Mouse (Mus musculus): ENCODE measurements around the gene Scml4. TPM values are rescaled to one million over a fixed set of nuclear protein-coding genes. Genes with fewer than 3 reads are reported as not detected.

Gene Scml4
- polyA plus RNA-seq, 1 experiment from 2014 or later, result 4.9 TPM

DNA sequence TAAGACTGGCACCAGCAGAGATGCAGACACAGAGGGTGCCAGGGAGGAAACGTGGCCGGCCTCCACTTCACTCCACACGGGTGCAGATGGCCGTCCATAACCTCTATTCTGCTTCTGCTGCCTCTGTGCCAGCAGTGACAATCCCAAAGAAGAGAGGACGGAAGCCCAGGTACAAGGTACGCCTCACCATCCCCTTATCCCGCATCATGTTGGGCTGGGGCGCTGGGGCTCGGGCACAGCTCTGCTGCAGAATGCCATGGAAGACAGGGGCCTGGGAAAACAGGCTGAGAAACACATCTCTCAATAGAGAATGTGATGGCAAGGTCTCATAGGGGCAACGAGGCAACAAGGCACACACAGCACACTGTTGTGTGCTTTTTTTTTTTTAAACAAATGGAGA is 51.9 kb downstream of the Scml4 start:
- Histone ChIP-seq H3K4me1 (replicated peaks) (no peaks in the 10 kb centered on the region), H3K4me3 (no peak overlapping the region), H3K9ac (no peak overlapping the region), H3K4me2 (no peak overlapping the region), H3K27ac (replicated peaks) (no peak overlapping the region), H3K27me3 (no peaks in the 10 kb centered on the region), H3K36me3 (no peaks in the 10 kb centered on the region), H3K9me3 (no peaks in the 10 kb centered on the region)
- no peak for ATAC-seq (ENCODE audit: low read depth)
- WGBS, result 89% methylated on average over 10 of the region's 10 CpGs

DNA sequence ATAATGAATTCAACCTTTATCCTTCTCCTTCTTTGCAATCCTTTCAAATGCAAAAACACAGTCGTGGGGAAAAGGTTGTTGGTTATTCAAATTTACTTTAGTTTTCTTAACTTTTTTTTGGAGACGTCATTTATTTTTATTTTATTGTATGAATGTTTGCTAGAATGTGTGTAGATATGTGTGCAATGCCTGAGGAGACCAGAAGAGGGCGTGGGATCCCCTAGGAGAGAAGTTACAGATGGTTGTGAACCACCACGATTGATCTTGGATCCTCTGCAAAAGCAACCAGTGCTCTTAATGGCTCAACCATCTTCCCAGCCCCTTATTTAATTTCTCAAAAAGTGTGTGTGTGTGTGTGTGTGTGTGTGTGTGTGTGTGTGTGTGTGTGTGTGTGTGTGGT is 53.0 kb downstream of the Scml4 start:
- Histone ChIP-seq H3K9me3 (no peaks in the 10 kb centered on the region), H3K4me2 (no peak overlapping the region), H3K4me3 (no peak overlapping the region), H3K4me1 (replicated peaks) (no peaks in the 10 kb centered on the region), H3K36me3 (no peaks in the 10 kb centered on the region), H3K9ac (no peak overlapping the region), H3K27me3 (no peaks in the 10 kb centered on the region), H3K27ac (replicated peaks) (no peak overlapping the region)
- no peak for ATAC-seq (ENCODE audit: low read depth)
- 44% methylated on average over 4 of the region's 4 CpGs for WGBS

DNA sequence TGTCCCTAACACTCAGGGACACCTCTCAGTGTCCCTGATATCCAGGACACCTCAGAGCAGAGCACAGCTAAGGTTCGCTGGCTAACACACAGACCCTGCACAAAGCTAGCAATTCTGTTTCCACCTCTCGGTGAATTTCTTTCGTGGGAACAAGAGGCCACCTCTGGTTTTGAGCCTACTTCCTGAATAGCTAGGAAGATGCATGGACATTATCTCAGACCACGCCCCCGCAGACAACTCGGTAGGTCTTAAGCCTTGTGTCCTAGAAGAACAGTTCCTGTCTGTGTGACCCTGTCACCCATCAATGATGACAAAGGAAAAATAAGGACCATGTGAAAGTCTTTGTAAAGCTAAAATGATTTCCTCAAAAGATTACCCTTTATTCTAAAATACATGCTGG is 54.0 kb downstream of the Scml4 start:
- H3K27me3 ChIP-seq, result no peaks in the 10 kb centered on the region
- no peak overlapping the region for H3K9ac ChIP-seq
- ATAC-seq (ENCODE audit: low read depth), result no peak
- H3K36me3 ChIP-seq, result no peaks in the 10 kb centered on the region
- no peak overlapping the region for H3K4me2 ChIP-seq
- H3K9me3 ChIP-seq, result no peaks in the 10 kb centered on the region
- WGBS, result 53% methylated on average over 6 of the region's 6 CpGs
- no peaks in the 10 kb centered on the region for H3K4me1 ChIP-seq (replicated peaks)
- H3K4me3 ChIP-seq, result no peak overlapping the region
- no peak overlapping the region for H3K27ac ChIP-seq (replicated peaks)

DNA sequence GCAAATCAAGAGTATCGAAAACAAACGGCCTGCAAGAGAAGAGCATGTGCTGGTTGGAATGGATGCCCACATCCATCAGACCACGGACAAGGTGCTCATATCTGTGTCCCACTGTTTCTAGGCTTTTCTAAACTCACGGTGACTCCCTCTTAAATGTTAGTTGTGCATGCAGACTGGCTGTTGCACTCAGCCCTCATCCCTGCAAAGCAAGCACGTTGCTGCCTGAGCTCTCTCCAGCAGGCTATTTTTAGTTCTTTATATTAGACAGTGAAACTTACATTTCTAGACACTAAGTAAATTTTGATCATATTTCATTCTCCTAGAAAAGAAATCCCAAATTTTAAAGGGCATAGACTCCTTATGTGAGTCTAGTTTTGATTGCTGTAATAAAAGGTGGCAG is 57.2 kb downstream of the Scml4 start:
- H3K4me2 ChIP-seq, result no peak overlapping the region
- H3K9ac ChIP-seq, result no peak overlapping the region
- H3K9me3 ChIP-seq, result peaks cover 1% of the 10 kb centered on the region; the same call in 1 of the 2 replicates
- H3K36me3 ChIP-seq, result no peaks in the 10 kb centered on the region
- no peak for ATAC-seq (ENCODE audit: low read depth)
- no peaks in the 10 kb centered on the region for H3K27me3 ChIP-seq
- WGBS, result 82% methylated on average over 5 of the region's 5 CpGs
- no peaks in the 10 kb centered on the region for H3K4me1 ChIP-seq (replicated peaks)
- no peak overlapping the region for H3K4me3 ChIP-seq
- H3K27ac ChIP-seq (replicated peaks), result no peak overlapping the region

DNA sequence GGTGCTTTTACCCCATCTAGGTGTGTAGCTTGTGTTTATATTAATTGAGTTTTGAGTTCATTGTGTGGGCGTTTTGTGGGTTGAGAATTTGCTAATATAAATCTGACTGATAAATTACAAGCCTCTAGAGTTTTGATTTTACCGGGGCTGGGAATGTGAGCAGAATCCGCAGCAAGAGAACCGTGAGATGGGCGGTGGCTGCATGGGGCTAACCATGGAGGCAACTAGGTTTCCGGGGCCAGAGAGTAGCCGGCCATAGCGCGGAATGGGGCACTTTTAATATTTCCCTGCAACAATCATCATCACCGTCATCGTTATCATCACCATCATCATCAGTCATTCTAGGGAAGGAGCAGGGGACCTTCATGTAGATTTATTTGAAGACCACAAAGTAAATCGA is 59.6 kb downstream of the Scml4 start:
- ATAC-seq (ENCODE audit: low read depth), result no peak
- Histone ChIP-seq H3K4me3 (no peak overlapping the region), H3K27ac (replicated peaks) (no peak overlapping the region), H3K4me1 (replicated peaks) (no peaks in the 10 kb centered on the region), H3K9me3 (peaks cover 6% of the 10 kb centered on the region; the same call in 1 of the 2 replicates), H3K4me2 (no peak overlapping the region), H3K27me3 (no peaks in the 10 kb centered on the region), H3K9ac (no peak overlapping the region), H3K36me3 (no peaks in the 10 kb centered on the region)
- WGBS, result 93% methylated on average over 12 of the region's 12 CpGs

DNA sequence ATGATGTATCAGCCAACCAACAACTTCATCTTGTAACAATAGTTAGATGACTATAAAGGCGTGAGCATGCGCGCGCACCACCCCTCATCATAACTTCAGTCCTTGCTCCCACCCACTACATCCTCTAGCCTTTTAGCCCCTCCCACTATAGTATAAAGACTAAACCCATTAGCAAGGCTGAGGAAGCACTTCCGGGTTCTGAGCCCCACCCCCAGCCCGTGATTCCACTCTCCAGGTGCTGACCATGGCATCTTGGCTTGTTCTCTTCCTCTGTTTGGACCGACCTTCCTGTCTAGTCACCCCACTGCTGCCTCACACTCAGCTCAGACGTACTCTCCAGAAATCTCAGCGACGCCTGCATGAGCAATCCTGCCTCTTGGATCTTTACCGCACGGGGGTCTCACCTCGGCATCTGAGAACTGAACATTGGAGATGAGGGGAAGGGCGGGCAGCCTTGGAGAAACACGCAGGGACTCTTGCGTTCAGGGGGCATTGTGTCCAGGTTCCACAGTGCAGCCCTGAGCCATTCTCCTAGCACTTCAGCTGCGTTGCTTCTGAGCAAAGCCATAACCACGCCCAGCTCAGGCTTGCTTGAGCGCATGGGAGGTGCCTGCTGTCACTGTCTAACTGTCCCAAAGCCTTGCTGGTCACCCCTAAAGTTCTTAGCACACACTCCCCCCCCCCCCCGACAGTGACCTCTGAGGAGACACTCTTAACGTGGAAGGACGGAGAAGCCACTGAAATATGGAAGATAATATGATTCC is 65.1 kb downstream of the Scml4 start:
- no peaks in the 10 kb centered on the region for H3K36me3 ChIP-seq
- H3K9me3 ChIP-seq, result peaks cover 6% of the 10 kb centered on the region; the same call in 1 of the 2 replicates
- H3K27ac ChIP-seq (replicated peaks), result no peak overlapping the region
- H3K9ac ChIP-seq, result no peak overlapping the region
- no peak overlapping the region for H3K4me3 ChIP-seq
- no peaks in the 10 kb centered on the region for H3K4me1 ChIP-seq (replicated peaks)
- no peak for ATAC-seq (ENCODE audit: low read depth)
- H3K4me2 ChIP-seq, result 0 out of 2 replicates have a peak overlapping the region, but pooled peaks have one; percentile 20
- 78% methylated on average over 22 of the region's 22 CpGs for WGBS
- no peaks in the 10 kb centered on the region for H3K27me3 ChIP-seq

DNA sequence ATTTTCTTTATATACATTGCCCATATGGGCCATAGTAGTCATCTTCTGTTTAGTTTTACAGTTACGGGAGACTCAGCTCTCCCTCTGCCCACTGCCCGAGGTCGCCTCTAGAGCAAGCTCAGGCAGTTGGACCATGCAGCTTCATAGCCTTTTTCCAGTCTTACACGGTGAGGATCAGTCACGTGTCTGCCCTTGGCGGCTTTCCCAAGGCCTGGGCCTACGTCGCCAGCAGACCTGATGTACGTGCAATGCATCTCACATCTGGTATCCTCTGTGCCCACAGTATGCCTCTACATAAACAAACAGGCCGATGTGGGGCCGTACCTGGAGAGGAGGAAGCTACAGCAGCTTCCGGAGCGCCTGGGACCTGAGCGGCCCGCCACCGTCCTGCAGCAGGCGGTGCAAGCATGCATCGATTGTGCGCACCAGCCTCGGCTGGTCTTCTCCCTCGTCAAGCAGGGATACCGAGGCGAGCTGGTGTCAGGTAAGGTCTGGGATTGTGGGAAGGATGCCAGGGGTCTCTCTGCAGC is 70.0 kb downstream of the Scml4 start:
- WGBS, result 91% methylated on average over 23 of the region's 23 CpGs
- Histone ChIP-seq H3K4me1 (replicated peaks) (no peaks in the 10 kb centered on the region), H3K9me3 (no peaks in the 10 kb centered on the region), H3K36me3 (no peaks in the 10 kb centered on the region), H3K4me3 (no peak overlapping the region), H3K9ac (no peak overlapping the region), H3K27ac (replicated peaks) (no peak overlapping the region), H3K4me2 (no peak overlapping the region), H3K27me3 (no peaks in the 10 kb centered on the region)
- no peak for ATAC-seq (ENCODE audit: low read depth)

DNA sequence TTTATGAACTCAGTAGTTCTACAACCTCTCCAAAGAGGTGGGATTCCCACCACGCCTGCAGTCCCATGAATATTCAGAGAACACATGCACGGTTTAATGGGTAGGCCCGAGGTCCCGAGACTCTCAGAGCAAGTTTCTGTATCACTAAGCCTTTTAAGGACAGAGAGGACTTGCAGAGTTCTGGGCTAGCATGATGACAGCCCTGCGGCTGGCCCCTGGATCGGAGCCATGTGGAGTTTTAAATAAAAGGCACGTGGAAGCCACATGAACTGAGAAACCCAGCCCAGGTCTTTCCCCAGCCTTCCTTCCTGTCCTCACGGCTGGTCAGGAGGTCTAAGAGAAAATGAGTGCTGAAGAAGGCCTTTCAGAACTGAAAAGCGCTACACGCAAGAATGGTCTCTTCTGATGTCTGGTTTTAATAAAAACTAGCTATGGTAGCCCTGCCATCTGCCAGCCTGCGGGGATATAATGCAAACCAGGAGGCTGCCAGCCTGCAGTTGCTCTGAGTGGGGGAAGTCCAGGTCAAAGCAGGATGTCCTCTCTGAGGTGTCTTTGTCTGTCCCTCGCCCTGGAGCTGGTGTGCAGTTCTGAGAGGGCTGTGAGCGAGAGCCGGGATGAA is 72.8 kb downstream of the Scml4 start:
- Histone ChIP-seq H3K9me3 (no peaks in the 10 kb centered on the region), H3K4me2 (no peak overlapping the region), H3K36me3 (no peaks in the 10 kb centered on the region), H3K4me3 (no peak overlapping the region), H3K4me1 (replicated peaks) (no peaks in the 10 kb centered on the region), H3K27me3 (no peaks in the 10 kb centered on the region), H3K27ac (replicated peaks) (no peak overlapping the region), H3K9ac (no peak overlapping the region)
- 66% methylated on average over 14 of the region's 14 CpGs for WGBS
- ATAC-seq (ENCODE audit: low read depth), result no peak

DNA sequence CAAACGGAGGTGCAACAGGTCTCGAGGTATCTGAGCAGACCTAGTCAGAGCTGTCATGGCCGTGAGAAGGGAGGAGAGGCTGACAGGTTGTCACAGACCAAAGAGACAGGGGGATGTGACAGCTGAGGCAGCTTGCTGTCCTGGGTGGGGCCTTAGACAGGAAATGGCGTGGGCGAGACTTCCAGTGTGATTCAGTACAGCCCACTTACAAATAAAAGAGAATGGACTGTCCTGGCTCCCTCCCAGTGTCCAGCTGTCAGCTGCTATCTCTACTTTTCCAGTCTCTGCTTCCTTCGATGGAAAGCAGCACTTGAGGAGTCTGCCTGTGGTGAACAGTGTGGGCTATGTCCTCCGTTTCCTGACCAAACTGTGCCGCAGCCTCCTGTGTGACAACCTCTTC is 74.5 kb downstream of the Scml4 start:
- Histone ChIP-seq H3K36me3 (no peaks in the 10 kb centered on the region), H3K27me3 (no peaks in the 10 kb centered on the region), H3K4me1 (replicated peaks) (peaks cover 1% of the 10 kb centered on the region), H3K4me3 (no peak overlapping the region), H3K9me3 (no peaks in the 10 kb centered on the region), H3K9ac (no peak overlapping the region), H3K27ac (replicated peaks) (no peak overlapping the region), H3K4me2 (no peak overlapping the region)
- ATAC-seq (ENCODE audit: low read depth), result no peak
- 70% methylated on average over 8 of the region's 8 CpGs for WGBS

DNA sequence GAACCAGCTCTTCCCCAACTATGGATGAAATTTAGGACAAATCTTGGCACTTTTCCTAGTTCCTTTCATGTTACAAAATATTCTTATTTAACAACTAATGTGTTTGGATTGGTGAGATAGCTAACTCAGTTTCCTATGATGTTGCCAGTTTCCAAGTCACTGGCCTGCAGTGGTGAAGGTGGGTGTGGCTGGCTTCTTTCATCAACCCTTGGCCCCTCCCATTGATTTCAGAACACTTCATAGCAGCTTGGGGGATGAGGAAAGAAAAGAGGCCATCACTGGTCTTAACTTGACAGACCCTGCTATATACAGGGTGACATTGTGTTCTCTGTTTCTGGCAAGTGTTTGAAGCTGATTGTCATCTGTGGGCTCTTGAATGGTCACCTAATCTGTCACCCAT is 76.0 kb downstream of the Scml4 start:
- Histone ChIP-seq H3K27me3 (no peaks in the 10 kb centered on the region), H3K9ac (no peak overlapping the region), H3K36me3 (no peaks in the 10 kb centered on the region), H3K4me2 (no peak overlapping the region), H3K9me3 (no peaks in the 10 kb centered on the region), H3K27ac (replicated peaks) (no peak overlapping the region), H3K4me1 (replicated peaks) (peaks cover 17% of the 10 kb centered on the region), H3K4me3 (no peak overlapping the region)
- no peak for ATAC-seq (ENCODE audit: low read depth)

DNA sequence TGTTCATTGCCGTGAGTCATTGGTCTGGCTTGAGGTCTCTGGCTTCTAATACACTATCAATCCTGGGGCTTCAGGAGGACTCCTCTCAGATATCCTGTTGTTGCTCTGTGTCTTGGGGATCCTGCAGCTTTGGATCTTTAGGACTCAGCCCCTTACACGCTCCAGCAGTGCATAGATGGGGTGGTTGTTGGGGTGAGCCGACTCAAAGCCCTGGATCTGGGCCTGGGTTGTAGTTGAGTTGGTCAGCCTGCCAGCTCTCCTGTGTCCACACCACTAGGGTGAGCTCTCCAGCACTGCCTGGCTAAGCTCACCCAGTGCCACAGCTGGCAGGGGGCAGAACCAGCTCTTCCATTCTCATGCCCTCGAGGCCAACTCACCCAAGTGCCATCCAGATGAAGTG is 78.2 kb downstream of the Scml4 start:
- no peak overlapping the region for H3K4me3 ChIP-seq
- no peaks in the 10 kb centered on the region for H3K27me3 ChIP-seq
- no peak overlapping the region for H3K4me2 ChIP-seq
- H3K4me1 ChIP-seq (replicated peaks), result peaks cover 26% of the 10 kb centered on the region
- no peaks in the 10 kb centered on the region for H3K36me3 ChIP-seq
- WGBS, result 82% methylated on average over 4 of the region's 4 CpGs
- no peaks in the 10 kb centered on the region for H3K9me3 ChIP-seq
- H3K9ac ChIP-seq, result no peak overlapping the region
- no peak for ATAC-seq (ENCODE audit: low read depth)
- no peak overlapping the region for H3K27ac ChIP-seq (replicated peaks)

DNA sequence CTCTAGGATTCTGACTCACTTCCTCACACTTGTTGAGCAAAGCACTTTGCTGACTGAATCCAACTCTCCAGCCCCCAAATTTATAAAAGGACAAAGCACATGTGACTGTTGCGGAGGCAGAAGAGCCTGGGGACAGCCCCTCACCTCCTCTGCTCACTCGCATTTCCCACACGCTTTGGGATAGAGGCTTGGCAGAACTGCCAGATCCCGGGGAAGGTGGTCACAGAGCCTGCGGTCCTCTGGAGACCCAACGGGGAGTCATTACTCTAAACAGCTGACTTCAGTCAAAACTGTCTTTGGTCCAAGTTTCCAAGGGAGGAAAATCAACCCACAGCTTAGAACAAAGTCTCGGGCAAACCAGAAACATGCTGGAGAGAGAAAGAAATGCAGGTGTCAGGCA is 79.5 kb downstream of the Scml4 start:
- Histone ChIP-seq H3K9ac (no peak overlapping the region), H3K4me1 (replicated peaks) (peaks cover 26% of the 10 kb centered on the region), H3K36me3 (no peaks in the 10 kb centered on the region), H3K9me3 (no peaks in the 10 kb centered on the region), H3K27me3 (no peaks in the 10 kb centered on the region), H3K4me3 (no peak overlapping the region), H3K27ac (replicated peaks) (no peak overlapping the region), H3K4me2 (no peak overlapping the region)
- no peak for ATAC-seq (ENCODE audit: low read depth)
- whole genome bisulfite sequencing, result 75% methylated on average over 7 of the region's 7 CpGs

Measured in neural tube, embryonic 13.5 days (tissue).